Mouse (Mus musculus) heart, adult 2 months (tissue): ENCODE measurements around the gene Cntn1.

ENCODE experiments used
- CTCF ChIP-seq: fragments of 200-600 bp; IDR thresholded peaks from 2 replicates; pipeline ENCODE4 v1.8.1; 2022; ENCODE audit warnings: antibody characterized with exemption, mild to moderate bottlenecking, moderate library complexity
- EP300 ChIP-seq: fragments of 200-500 bp; IDR thresholded peaks from 2 replicates; pipeline ENCODE4 v1.6.1; 2011; ENCODE audit warnings: low read depth, low read length, control low read depth; ENCODE audit not compliant: insufficient read depth
- POLR2A ChIP-seq: fragments of 200-500 bp; IDR thresholded peaks from 2 replicates; pipeline ENCODE4 v1.6.1; 2011; ENCODE audit warnings: mild to moderate bottlenecking, low read depth, low read length, control low read depth; ENCODE audit not compliant: insufficient read depth

- TF ChIP-seq POLR2A (no peak), EP300 (no peak), CTCF (no peak)
These were observed at the start of gene Cntn1 for GRCm38 (mm10) chr15:92050996-92051352.
